Mouse (Mus musculus) hindbrain, postnatal 0 days (tissue): ENCODE measurements around the gene Vps8. TPM values are rescaled to one million over a fixed set of nuclear protein-coding genes. Genes with fewer than 3 reads are reported as not detected.
A peak's percentile ranks its signal among the peaks of the same experiment; 100 is the strongest.

Experiments
- ATAC-seq: fragments of 200-750 bp; cut with Nextera tagmentation; 2 replicates; pipeline ENCODE4 v1.8.0; 2017; ENCODE audit warnings: mild to moderate bottlenecking, moderate TSS enrichment, moderate library complexity
- DNase-seq: peaks from one replicate; pipeline ENCODE4 v3.0.0-alpha.2; 2015; ENCODE audit warnings: low spot score
- H3K27ac ChIP-seq: fragments of 300-500 bp; sonication (generic); 2 replicates; pipeline ENCODE4 v1.5.1; 2014; ENCODE audit warnings: mild to moderate bottlenecking
- H3K27me3 ChIP-seq: fragments of 300-500 bp; sonication (generic); 2 replicates; pipeline ENCODE4 v1.6.1; 2014; ENCODE audit warnings: low read length, mixed read lengths; ENCODE audit not compliant: insufficient read depth
- H3K36me3 ChIP-seq: fragments of 300-500 bp; sonication (generic); 2 replicates; pipeline ENCODE4 v1.6.1; 2014; ENCODE audit warnings: low read length, mixed read lengths; ENCODE audit not compliant: insufficient read depth
- H3K4me1 ChIP-seq: fragments of 300-500 bp; sonication (generic); 2 replicates; pipeline ENCODE4 v1.6.1; 2014; ENCODE audit warnings: antibody characterized with exemption, low read length, mixed read lengths; ENCODE audit not compliant: insufficient read depth
- H3K4me2 ChIP-seq: fragments of 300-500 bp; sonication (generic); 2 replicates; pipeline ENCODE4 v1.6.1; 2014; ENCODE audit warnings: low read depth, mild to moderate bottlenecking, low read length, moderate library complexity, mixed read lengths
- H3K4me3 ChIP-seq: fragments of 300-500 bp; sonication (generic); 2 replicates; pipeline ENCODE4 v1.5.1; 2014; ENCODE audit warnings: low read length
- H3K9ac ChIP-seq: fragments of 300-500 bp; sonication (generic); replicated peaks from 2 replicates; pipeline ENCODE4 v1.6.1; 2014; ENCODE audit warnings: mild to moderate bottlenecking, low read length, moderate library complexity, mixed read lengths
- H3K9me3 ChIP-seq: fragments of 300-500 bp; sonication (generic); 2 replicates; pipeline ENCODE4 v1.6.1; 2016; ENCODE audit warnings: low read length, mixed read lengths
- CTCF ChIP-seq: IDR thresholded peaks from 2 replicates; pipeline ENCODE4 v1.5.1; 2016; ENCODE audit warnings: antibody characterized with exemption, control low read depth, low read depth
- WGBS: fragments of 180-500 bp; shearing (Covaris S2); extraction: QIAGEN DNeasy Blood & Tissue Kit; methylation state at CpG from one replicate; pipeline ENCODE4 v1.1.7; 2014; 5-methylcytosine and 5-hydroxymethylcytosine counted together
- polyA plus RNA-seq: library from polyadenylated mRNA; unstranded; fragments of >200 nt; fragmentation: Nextera tagmentation; extraction: Ambion mirVana; gene quantifications from 2 replicates; pipeline ENCODE4 v1.2.1, GENCODE M21; 2015
- total RNA-seq: library from RNA; depleted of rRNA; stranded (reverse); fragments of >200 nt; gene quantifications from 2 replicates; pipeline ENCODE4 v1.2.3, GENCODE M21; 2014

The Vps8 gene
- total and polyA plus RNA-seq, 2 experiments from 2014 or later: 21.2 to 39.9 TPM

GRCm38 (mm10) chr16:21562625-21563300 lies 139.8 kb downstream of the Vps8 start:
- Histone ChIP-seq H3K4me2 (no peak overlapping the region), H3K9me3 (no peaks in the 10 kb centered on the region), H3K36me3 (peaks cover 8% of the 10 kb centered on the region; the same call in 1 of the 2 replicates), H3K9ac (no peak overlapping the region), H3K4me3 (no peak overlapping the region), H3K27ac (no peak overlapping the region), H3K4me1 (no peaks in the 10 kb centered on the region), H3K27me3 (no peaks in the 10 kb centered on the region)
- TF ChIP-seq CTCF: no peak
- WGBS: 85% methylated on average over 3 of the region's 3 CpGs
- ATAC-seq (no peak), DNase-seq (no peak)

GRCm38 (mm10) chr16:21563322-21563721 lies 140.4 kb downstream of the Vps8 start:
- H3K4me1 ChIP-seq: no peaks in the 10 kb centered on the region
- no peaks in the 10 kb centered on the region for H3K27me3 ChIP-seq
- H3K4me2 ChIP-seq: no peak overlapping the region
- no peaks in the 10 kb centered on the region for H3K9me3 ChIP-seq
- TF ChIP-seq CTCF: no peak
- no peak overlapping the region for H3K9ac ChIP-seq
- ATAC-seq: no peak
- peaks cover 8% of the 10 kb centered on the region; the same call in 1 of the 2 replicates for H3K36me3 ChIP-seq
- 85% methylated on average over 6 of the region's 6 CpGs for WGBS
- H3K27ac ChIP-seq: no peak overlapping the region
- no peak overlapping the region for H3K4me3 ChIP-seq
- DNase-seq: no peak

GRCm38 (mm10) chr16:21567093-21567492 lies 144.2 kb downstream of the Vps8 start:
- H3K4me3 ChIP-seq: no peak overlapping the region
- no peak overlapping the region for H3K27ac ChIP-seq
- no peaks in the 10 kb centered on the region for H3K27me3 ChIP-seq
- no peak overlapping the region for H3K4me2 ChIP-seq
- no peak for TF ChIP-seq CTCF
- no peak for DNase-seq
- ATAC-seq: no peak
- H3K9me3 ChIP-seq: no peaks in the 10 kb centered on the region
- WGBS: 94% methylated on average over 5 of the region's 5 CpGs
- no peak overlapping the region for H3K9ac ChIP-seq
- no peaks in the 10 kb centered on the region for H3K4me1 ChIP-seq
- no peaks in the 10 kb centered on the region for H3K36me3 ChIP-seq

GRCm38 (mm10) chr16:21569952-21570351 lies 147.0 kb downstream of the Vps8 start:
- Histone ChIP-seq H3K27ac (no peak overlapping the region), H3K36me3 (no peaks in the 10 kb centered on the region), H3K4me1 (no peaks in the 10 kb centered on the region), H3K9ac (no peak overlapping the region), H3K9me3 (no peaks in the 10 kb centered on the region), H3K4me2 (no peak overlapping the region), H3K4me3 (no peak overlapping the region), H3K27me3 (no peaks in the 10 kb centered on the region)
- 88% methylated on average over 7 of the region's 7 CpGs for WGBS
- TF ChIP-seq CTCF: no peak
- no peak for ATAC-seq
- no peak for DNase-seq

- Histone ChIP-seq H3K9ac (no peak overlapping the region), H3K4me3 (no peak overlapping the region), H3K9me3 (no peaks in the 10 kb centered on the region), H3K4me1 (no peaks in the 10 kb centered on the region), H3K27me3 (no peaks in the 10 kb centered on the region), H3K36me3 (no peaks in the 10 kb centered on the region), H3K4me2 (no peak overlapping the region), H3K27ac (no peak overlapping the region)
- 75% methylated on average over 5 of the region's 5 CpGs for WGBS
- DNase-seq (no peak), ATAC-seq (no peak)
- TF ChIP-seq CTCF: no peak
Observed at GRCm38 (mm10) chr16:21570786-21571185, 147.9 kb downstream of the Vps8 start.

GRCm38 (mm10) chr16:21576000-21576420 lies 153.1 kb downstream of the Vps8 start:
- H3K27ac ChIP-seq: no peak overlapping the region; the same call in 1 of the 2 replicates
- DNase-seq: peak; percentile 12

GRCm38 (mm10) chr16:21589110-21589509 lies 166.2 kb downstream of the Vps8 start:
- no peaks in the 10 kb centered on the region for H3K4me1 ChIP-seq
- no peaks in the 10 kb centered on the region for H3K36me3 ChIP-seq
- no peak overlapping the region for H3K9ac ChIP-seq
- H3K27me3 ChIP-seq: no peaks in the 10 kb centered on the region
- no peaks in the 10 kb centered on the region for H3K9me3 ChIP-seq
- no peak for TF ChIP-seq CTCF
- ATAC-seq (no peak), DNase-seq (no peak)
- 84% methylated on average over 6 of the region's 6 CpGs for WGBS
- no peak overlapping the region for H3K4me2 ChIP-seq
- H3K27ac ChIP-seq: no peak overlapping the region
- H3K4me3 ChIP-seq: no peak overlapping the region

More at GRCm38 (mm10) chr16:21576000-21576420, 153.1 kb downstream of the Vps8 start:
- no peak overlapping the region for H3K4me2 ChIP-seq
- H3K4me3 ChIP-seq: no peak overlapping the region
- no peaks in the 10 kb centered on the region for H3K36me3 ChIP-seq
- H3K9ac ChIP-seq: no peak overlapping the region
- no peaks in the 10 kb centered on the region for H3K27me3 ChIP-seq
- no peak for TF ChIP-seq CTCF
- 43% methylated on average over 10 of the region's 10 CpGs for WGBS
- H3K9me3 ChIP-seq: no peaks in the 10 kb centered on the region
- H3K4me1 ChIP-seq: no peaks in the 10 kb centered on the region
- peak; percentile 53; the same call in 1 of the 2 replicates for ATAC-seq
